Mouse (Mus musculus): ENCODE data around the gene Sowahb. TPM values are rescaled to one million over a fixed set of nuclear protein-coding genes. Genes with fewer than 3 reads are reported as not detected.

The Sowahb gene
- polyA plus RNA-seq, 3 experiments from 2014 or later: not detected

- no peak for ATAC-seq
Measured at GRCm38 (mm10) chr5:93000774-93001757, 43.8 kb downstream of the Sowahb start.

- ATAC-seq: no peak
Measured at GRCm38 (mm10) chr5:93000060-93000459, 44.8 kb downstream of the Sowahb start.

- no peak for ATAC-seq
Measured at GRCm38 (mm10) chr5:92998494-92999016, 46.3 kb downstream of the Sowahb start.

GRCm38 (mm10) chr5:92997428-92998120 is 47.2 kb downstream of the Sowahb start:
- ATAC-seq: no peak

- ATAC-seq: no peak
Measured at GRCm38 (mm10) chr5:92994861-92995260, 50.0 kb downstream of the Sowahb start.

DNA sequence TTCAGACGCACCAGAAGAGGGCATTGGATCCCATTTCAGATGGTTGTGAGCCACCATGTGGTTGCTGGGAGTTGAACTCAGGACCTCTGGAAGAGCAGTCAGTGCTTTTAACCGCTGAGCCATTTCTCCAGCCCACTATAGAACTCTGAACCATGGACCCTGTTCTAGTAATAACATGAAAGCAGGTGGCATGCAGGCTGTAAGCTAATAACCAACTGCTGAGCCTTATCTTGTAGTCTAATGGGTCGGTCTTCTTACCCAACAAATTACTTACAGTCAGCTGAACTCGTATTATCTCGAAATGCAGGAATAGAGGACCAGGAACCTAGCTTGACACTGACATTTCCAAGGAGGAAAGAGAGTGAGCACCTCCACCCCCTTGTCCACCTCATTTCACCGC is 50.5 kb downstream of the Sowahb start:
- ATAC-seq: no peak

DNA sequence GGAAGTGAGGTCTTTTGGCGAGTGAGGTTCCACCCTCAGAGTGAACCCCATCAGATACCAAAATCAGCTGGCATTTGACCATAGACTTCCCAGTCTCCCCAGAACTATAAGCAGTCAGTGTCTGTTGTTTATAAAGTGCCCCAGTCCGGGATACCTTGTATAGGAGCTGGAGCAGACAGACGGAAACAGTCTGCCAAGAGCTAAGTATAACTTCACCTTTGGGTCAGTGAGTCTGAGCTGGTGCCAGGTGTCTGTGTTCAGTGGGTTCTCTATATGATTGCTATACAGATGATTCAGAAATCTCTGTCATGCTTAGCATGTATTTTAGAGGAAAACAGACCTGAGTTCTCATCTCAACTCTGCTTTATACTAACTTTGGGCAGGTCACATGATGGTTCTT is 52.7 kb downstream of the Sowahb start:
- no peak for ATAC-seq

Other genes starting within 250 kb of the Sowahb start
- gene Sept11, start 48.4 kb upstream of the Sowahb start, polyA plus RNA-seq (2017; shearing (Covaris generic)): 10 to 100 TPM; 28.0 to 72.7 (median 29.9) TPM
- gene Ccni, start 161.5 kb upstream of the Sowahb start, polyA plus RNA-seq (2017; shearing (Covaris generic)): 10 to 100 TPM; 82.9 to 99.1 (median 84.9) TPM
- gene 2010109A12Rik, start 161.5 kb upstream of the Sowahb start, polyA plus RNA-seq (2017; shearing (Covaris generic)): 1 to 10 TPM in 2 of 3 experiments, not detected in 1; 1.6 to 2.3 TPM
- gene Ccng2, start 222.2 kb upstream of the Sowahb start, polyA plus RNA-seq (2017; shearing (Covaris generic)): 10 to 100 TPM; 18.7 to 44.9 (median 25.2) TPM